Mouse (Mus musculus) heart, postnatal 14 days (tissue): ENCODE data around the gene Bcas3. TPM values are rescaled to one million over a fixed set of nuclear protein-coding genes. Genes with fewer than 3 reads are reported as not detected.
A peak's percentile ranks its signal among the peaks of the same experiment; 100 is the strongest.
"Not testable (repeated sequence)": the region's sequence is repeated elsewhere in the genome, so short reads cannot be mapped to it uniquely, and the experiment has no call there.

Source experiments
- DNase-seq, 2 experiments: peaks; one replicate each; pipeline ENCODE4 v3.0.0; 2021 to 2022
- intact Hi-C: fragments of 180-260 bp; cut with DNase I; formaldehyde crosslinking; loops from one replicate; pipeline ENCODE4 v1.15.1; 2025
- total RNA-seq, 2 experiments: library from RNA; stranded (reverse); gene quantifications; 2 replicates each; pipeline ENCODE4 v1.2.3; 2021

Gene Bcas3
- total RNA-seq, 2 experiments from 2014 or later = 33.7 to 39.2 TPM

DNA sequence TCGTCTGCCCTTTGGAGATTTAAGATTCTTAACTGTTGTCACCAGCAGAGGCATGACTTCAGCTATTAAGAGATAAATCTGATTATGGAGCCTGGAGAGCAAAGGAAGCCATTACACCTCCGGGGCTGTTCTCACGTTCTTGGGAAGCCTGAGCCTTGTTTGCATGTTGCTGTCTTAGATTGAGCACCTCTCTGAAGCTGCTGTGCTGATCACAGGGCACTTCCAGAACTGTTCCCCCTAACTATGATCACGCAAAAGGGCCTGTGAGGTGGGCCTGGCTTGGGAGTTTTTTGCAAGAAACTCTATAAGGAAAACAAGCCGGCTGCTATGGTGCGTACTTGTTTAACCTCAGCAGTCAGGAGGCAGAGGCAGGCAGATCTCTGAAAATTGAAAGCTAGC lies 335.5 kb downstream of the Bcas3 start:
- no peak for DNase-seq
- intact Hi-C loops = no loop called here

DNA sequence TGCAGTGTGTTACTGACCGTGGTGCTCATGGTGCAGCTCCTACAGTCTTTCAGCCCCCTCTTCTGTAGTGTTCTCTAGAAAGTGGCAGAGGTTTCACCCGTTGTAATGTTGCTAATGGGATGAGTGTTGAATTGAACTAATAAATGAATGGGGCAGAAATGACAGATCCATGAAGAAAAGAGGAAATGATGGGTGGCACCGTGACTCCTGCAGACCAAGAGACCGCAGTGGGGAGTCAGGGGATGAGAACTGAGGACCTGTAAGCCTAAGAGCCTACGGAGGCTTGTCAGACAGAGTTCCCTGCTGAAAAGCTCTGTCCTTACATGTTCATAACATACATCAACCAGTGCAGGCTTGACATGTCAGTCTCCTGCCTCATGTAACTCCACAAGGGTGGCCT lies 336.3 kb downstream of the Bcas3 start:
- intact Hi-C loops = no loop called here
- DNase-seq = no peak

- no peak for DNase-seq
- intact Hi-C loops = no loop called here
These were observed 338.3 kb downstream of the Bcas3 start for GRCm38 (mm10) chr11:85691285-85691684.

- DNase-seq = no peak
- intact Hi-C loops = no loop called here
These were observed 342.8 kb downstream of the Bcas3 start for GRCm38 (mm10) chr11:85695614-85696263.

GRCm38 (mm10) chr11:85696491-85697398 lies 343.8 kb downstream of the Bcas3 start:
- intact Hi-C loops = no loop called here
- DNase-seq = no peak

DNA sequence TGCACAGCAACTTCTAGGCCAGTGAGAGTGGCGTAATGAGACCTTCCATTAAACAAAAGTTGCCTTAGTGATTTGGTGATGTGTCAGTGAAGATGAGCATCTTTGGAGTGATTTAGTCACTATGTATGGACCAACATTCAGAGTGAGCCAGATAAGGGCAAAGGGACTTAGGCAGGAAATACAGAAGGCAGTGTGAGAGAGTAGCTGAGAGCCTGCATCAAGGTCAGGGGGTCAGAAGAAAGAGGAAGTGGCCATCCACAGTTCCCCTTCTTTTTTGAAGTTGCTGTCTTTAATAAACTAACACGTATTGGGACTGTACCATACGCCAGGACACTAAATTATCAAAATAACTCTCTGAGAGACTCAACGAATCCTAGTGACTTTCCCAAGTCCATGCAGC lies 344.5 kb downstream of the Bcas3 start:
- DNase-seq = no peak
- intact Hi-C loops = no loop called here

GRCm38 (mm10) chr11:85698242-85698641 lies 345.3 kb downstream of the Bcas3 start:
- no peak for DNase-seq
- intact Hi-C loops = no loop called here

DNA sequence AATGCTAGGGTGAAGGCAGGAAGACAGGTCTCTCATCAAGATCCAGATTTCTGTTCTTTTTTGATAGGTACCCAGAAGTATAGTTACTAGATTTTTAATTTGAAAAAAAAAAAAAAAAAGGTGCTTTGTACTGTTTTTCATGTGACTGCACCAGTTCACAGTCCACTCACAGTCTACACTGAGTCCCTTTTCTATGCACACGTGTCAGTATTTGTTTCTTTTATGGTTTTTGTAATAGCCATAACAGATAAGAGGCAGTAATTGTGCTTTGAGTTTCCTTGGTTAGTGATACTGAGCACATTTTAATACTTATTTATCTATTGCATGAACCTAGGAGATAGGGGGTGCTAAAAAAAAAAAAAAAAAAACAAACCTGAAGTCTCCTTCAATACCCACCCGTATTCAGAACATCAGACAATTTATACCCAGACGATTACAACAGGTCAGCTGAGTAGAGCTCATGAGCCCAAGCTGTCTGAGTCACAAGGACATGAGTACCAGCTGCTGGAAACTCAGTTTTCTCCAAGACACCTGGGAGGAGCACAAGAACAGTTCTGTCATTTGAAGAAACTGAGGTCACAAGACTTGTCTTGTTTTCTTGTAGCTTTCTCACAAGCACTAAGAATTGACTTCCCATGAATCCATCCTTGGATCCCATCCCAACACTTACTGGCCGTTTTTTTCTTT lies 351.2 kb downstream of the Bcas3 start:
- intact Hi-C loops = no loop called here
- DNase-seq = no peak

GRCm38 (mm10) chr11:85706630-85707029 lies 353.7 kb downstream of the Bcas3 start:
- intact Hi-C loops = no loop called here
- no peak for DNase-seq

DNA sequence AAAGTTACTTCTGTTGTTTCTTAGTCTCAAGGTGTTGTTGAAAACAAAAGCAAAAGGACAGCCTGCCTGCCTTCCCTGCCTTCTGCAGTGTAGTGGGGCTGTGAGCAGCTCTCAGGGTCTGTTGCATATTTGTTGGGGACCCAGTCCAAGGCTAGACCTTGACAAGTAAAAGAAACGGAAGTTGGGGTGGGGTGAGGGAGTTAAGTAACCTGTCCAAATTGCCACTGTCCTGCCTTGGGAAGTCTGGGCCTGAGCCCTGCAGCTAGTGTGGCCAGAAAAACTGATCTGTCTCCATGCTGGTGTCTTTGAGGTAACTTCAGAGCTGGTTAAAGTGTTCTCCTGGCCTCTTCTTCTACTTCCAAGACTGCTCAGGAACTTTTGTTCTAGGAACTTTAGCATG lies 354.5 kb downstream of the Bcas3 start:
- no peak for DNase-seq
- intact Hi-C loops = no loop called here

DNA sequence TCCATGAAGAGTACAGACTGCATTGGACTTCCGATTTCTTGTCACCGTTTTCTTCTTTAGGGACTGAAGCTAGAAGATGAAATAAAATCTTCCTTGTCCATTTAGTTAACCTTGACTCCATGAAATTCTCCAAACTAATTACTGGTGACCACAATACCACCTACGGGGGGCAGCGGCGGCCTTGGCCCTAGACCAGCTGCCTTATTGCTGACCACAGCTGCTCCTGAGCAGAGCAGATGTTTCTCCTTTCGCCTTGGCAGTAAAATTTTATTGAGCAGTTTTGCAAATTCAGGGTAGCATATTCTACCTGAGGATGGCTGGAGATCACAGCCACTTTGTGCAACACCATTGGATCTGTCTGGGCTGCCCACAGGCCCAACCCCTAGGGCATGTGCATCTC lies 356.2 kb downstream of the Bcas3 start:
- intact Hi-C loops = no loop called here
- no peak for DNase-seq

- DNase-seq = no peak
- intact Hi-C loops = no loop called here
These were observed 357.2 kb downstream of the Bcas3 start for GRCm38 (mm10) chr11:85710155-85710554.

- no peak for DNase-seq
- intact Hi-C loops = no loop called here
These were observed 359.2 kb downstream of the Bcas3 start for GRCm38 (mm10) chr11:85712026-85712804.

- intact Hi-C loops = no loop called here
- DNase-seq = peak; percentile 80 to 81
These were observed 360.2 kb downstream of the Bcas3 start for GRCm38 (mm10) chr11:85712860-85713813.

DNA sequence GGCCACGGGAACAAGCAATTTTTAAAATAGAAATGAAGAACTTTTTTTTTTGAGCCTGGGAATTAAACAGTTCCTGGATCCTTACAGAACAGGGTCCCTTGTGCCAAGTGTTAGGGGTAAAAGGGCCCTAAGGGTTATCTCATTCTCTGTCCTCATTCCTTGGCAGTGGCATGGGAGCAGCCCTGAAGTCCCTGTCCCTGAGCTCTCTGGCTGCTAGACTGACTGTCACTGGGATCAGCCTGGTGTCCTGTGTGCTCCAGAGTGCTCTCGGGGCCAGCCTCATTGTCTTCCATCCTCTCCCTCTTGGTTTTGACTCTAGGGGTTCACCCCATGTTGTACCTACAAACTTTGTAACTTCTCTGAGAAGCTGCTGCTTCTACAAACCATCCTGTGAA lies 360.8 kb downstream of the Bcas3 start:
- intact Hi-C loops = no loop called here
- DNase-seq = no peak

DNA sequence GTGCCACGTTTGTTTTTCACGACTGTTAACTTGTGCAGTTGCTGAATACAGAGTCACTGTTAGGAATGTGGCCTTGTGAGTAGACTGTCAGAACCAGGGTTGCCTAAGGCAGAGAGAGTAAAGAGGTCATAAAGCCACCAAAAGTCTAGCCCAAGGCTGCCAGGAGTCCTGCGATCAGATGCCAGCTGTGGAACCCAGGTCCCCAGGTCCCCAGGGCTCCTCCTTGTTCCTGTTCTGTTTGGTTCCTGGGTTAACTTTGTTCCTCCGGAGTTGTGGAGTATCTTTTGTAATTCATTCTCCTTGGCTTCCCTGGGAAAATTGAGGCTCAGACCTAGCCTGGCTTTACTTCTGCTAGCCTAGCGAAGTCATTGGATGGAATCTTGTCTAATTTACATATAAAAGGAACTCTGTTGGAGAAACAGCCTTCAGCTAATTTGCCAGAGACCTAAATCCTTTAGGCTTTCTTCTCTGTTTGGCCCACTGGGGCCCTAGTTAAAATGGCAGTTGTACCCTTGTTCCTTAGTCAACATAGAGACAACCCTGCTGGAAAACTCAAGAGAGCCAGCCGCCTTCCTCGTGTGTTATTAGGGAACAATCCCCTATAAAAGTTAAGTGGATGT lies 361.5 kb downstream of the Bcas3 start:
- no peak for DNase-seq
- intact Hi-C loops = no loop called here

GRCm38 (mm10) chr11:85716730-85717129 lies 363.8 kb downstream of the Bcas3 start:
- intact Hi-C loops = loop anchor here (5.0 kb wide), 1 partner anchor 106 kb away; no protein-coding TSS in a partner anchor
- DNase-seq = not testable (repeated sequence)

DNA sequence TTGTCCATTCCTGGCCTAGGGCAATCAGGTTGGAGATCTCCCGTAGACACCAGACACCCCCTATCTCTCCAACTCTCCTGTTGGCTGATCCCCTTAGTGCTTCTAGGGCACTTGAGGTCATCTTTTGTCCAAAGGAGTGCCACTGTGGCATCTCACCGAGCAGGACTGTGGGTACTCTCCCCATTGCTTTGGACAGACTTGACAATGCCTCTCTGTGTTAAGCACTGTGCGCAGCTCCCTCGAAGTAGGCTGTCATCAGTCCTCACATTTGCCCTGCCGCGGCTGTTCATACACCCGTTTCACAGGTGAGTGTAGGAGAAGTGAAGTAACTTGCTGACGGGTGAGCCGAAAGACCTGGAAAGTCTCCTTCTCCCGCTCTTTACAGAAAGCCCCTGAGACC lies 366.1 kb downstream of the Bcas3 start:
- intact Hi-C loops = loop anchor here (5.0 kb wide), 1 partner anchor 103 kb away; no protein-coding TSS in a partner anchor
- no peak for DNase-seq

DNA sequence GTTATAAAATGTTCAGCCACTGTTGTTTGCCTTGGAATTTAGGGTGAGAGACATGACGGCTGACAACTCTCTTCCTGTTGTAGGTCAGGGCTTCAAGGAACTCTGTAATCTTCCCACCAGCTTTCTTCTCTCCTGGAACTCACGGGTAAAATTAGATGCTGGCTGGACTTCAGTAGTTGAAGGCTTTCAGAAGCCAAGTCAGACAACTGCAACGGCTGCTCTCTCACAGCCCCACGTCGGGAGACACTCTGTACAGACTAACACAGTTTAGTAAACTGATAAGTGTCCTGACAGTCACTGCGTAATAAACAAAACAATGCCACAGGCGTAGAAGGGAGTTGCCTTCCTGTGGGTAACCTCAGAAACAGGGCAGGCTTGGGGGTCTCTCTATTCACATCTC lies 366.8 kb downstream of the Bcas3 start:
- DNase-seq = peak in 1 of 2 experiments; percentile 30
- intact Hi-C loops = loop anchor here (5.0 kb wide), 1 partner anchor 103 kb away; no protein-coding TSS in a partner anchor
